Mouse (Mus musculus) midbrain, embryonic 15.5 days (tissue): ENCODE results near the gene Ssr2. TPM values are rescaled to one million over a fixed set of nuclear protein-coding genes. Genes with fewer than 3 reads are reported as not detected.

Experiments used
- ATAC-seq: fragments of 200-750 bp; cut with Nextera tagmentation; replicated peaks from 2 replicates; pipeline ENCODE4 v1.8.0; 2017; ENCODE audit warnings: moderate TSS enrichment
- H3K27ac ChIP-seq: fragments of 300-500 bp; sonication (generic); 2 replicates; pipeline ENCODE4 v1.5.1; 2015; ENCODE audit warnings: mild to moderate bottlenecking, inconsistent platforms
- H3K27me3 ChIP-seq: fragments of 300-500 bp; sonication (generic); replicated peaks from 2 replicates; pipeline ENCODE4 v1.6.1; 2015; ENCODE audit warnings: inconsistent platforms
- H3K36me3 ChIP-seq: fragments of 300-500 bp; sonication (generic); replicated peaks from 2 replicates; pipeline ENCODE4 v1.6.1; 2015; ENCODE audit warnings: inconsistent platforms
- H3K4me1 ChIP-seq: fragments of 300-500 bp; sonication (generic); 2 replicates; pipeline ENCODE4 v1.6.1; 2015; ENCODE audit warnings: inconsistent platforms
- H3K4me2 ChIP-seq: fragments of 300-500 bp; sonication (generic); 2 replicates; pipeline ENCODE4 v1.6.1; 2015; ENCODE audit warnings: inconsistent platforms, mild to moderate bottlenecking, moderate library complexity
- H3K4me3 ChIP-seq: fragments of 300-500 bp; sonication (generic); 2 replicates; pipeline ENCODE4 v1.5.1; 2015; ENCODE audit warnings: mild to moderate bottlenecking, inconsistent platforms
- H3K9ac ChIP-seq: fragments of 300-500 bp; sonication (generic); 2 replicates; pipeline ENCODE4 v1.6.1; 2015; ENCODE audit warnings: mild to moderate bottlenecking, inconsistent platforms
- H3K9me3 ChIP-seq: fragments of 300-500 bp; sonication (generic); 2 replicates; pipeline ENCODE4 v1.6.1; 2016; ENCODE audit warnings: inconsistent platforms
- WGBS: fragments of 180-500 bp; shearing (Covaris S2); methylation state at CpG from one replicate; pipeline ENCODE4 v1.1.7; 2015; ENCODE audit warnings: mixed read lengths; 5-methylcytosine and 5-hydroxymethylcytosine counted together
- polyA plus RNA-seq: library from polyadenylated mRNA; unstranded; fragments of >200 nt; fragmentation: Nextera tagmentation; extraction: Ambion mirVana; gene quantifications from 2 replicates; pipeline ENCODE4 v1.2.1, GENCODE M21; 2015

Gene Ssr2
- polyA plus RNA-seq, 1 experiment from 2014 or later: 133 TPM

GRCm38 (mm10) chr3:88535005-88535404, 40.7 kb upstream of the Ssr2 start:
- Histone ChIP-seq H3K4me3 (peak overlapping the region; percentile 65), H3K9ac (peak overlapping the region; percentile 99), H3K4me1 (peaks cover 63% of the 10 kb centered on the region), H3K27ac (peak overlapping the region; percentile 99), H3K9me3 (no peaks in the 10 kb centered on the region), H3K27me3 (no peaks in the 10 kb centered on the region), H3K4me2 (peak overlapping the region; percentile 83), H3K36me3 (peaks cover 23% of the 10 kb centered on the region)
- no peak for ATAC-seq
- WGBS: 11% methylated on average over 3 of the region's 3 CpGs

- no peaks in the 10 kb centered on the region for H3K9me3 ChIP-seq
- no peaks in the 10 kb centered on the region for H3K27me3 ChIP-seq
- H3K4me2 ChIP-seq: peak overlapping the region; percentile 83
- H3K9ac ChIP-seq: peak overlapping the region; percentile 99
- ATAC-seq: no peak
- H3K36me3 ChIP-seq: peaks cover 29% of the 10 kb centered on the region
- H3K4me3 ChIP-seq: peak overlapping the region; percentile 65
- H3K27ac ChIP-seq: peak overlapping the region; percentile 99
- WGBS: 20% methylated on average over 4 of the region's 4 CpGs
- peaks cover 63% of the 10 kb centered on the region for H3K4me1 ChIP-seq
Observed at GRCm38 (mm10) chr3:88535527-88535926, 40.1 kb upstream of the Ssr2 start.

- WGBS: 3% methylated on average over 64 of the region's 64 CpGs
- H3K4me3 ChIP-seq: peak overlapping the region; percentile 65
- peaks cover 30% of the 10 kb centered on the region for H3K36me3 ChIP-seq
- peak overlapping the region; percentile 83 for H3K4me2 ChIP-seq
- H3K9ac ChIP-seq: peak overlapping the region; percentile 99
- H3K9me3 ChIP-seq: no peaks in the 10 kb centered on the region
- no peak for ATAC-seq
- H3K27me3 ChIP-seq: no peaks in the 10 kb centered on the region
- peak overlapping the region; percentile 42 for H3K27ac ChIP-seq
- H3K4me1 ChIP-seq: peaks cover 69% of the 10 kb centered on the region
Observed at GRCm38 (mm10) chr3:88536103-88536930, 39.4 kb upstream of the Ssr2 start.

- peak overlapping the region; percentile 42 for H3K27ac ChIP-seq
Observed at GRCm38 (mm10) chr3:88537146-88537545, 38.5 kb upstream of the Ssr2 start.

GRCm38 (mm10) chr3:88538271-88539145, 37.2 kb upstream of the Ssr2 start:
- Histone ChIP-seq H3K9ac (peak overlapping the region; percentile 14), H3K27ac (peak overlapping the region; percentile 61), H3K27me3 (no peaks in the 10 kb centered on the region), H3K36me3 (peaks cover 30% of the 10 kb centered on the region), H3K4me3 (no peak overlapping the region), H3K9me3 (no peaks in the 10 kb centered on the region), H3K4me2 (peak overlapping the region; percentile 27), H3K4me1 (peaks cover 82% of the 10 kb centered on the region)
- ATAC-seq: no peak
- WGBS: 12% methylated on average over 9 of the region's 9 CpGs

More at GRCm38 (mm10) chr3:88537146-88537545, 38.5 kb upstream of the Ssr2 start:
- Histone ChIP-seq H3K9me3 (no peaks in the 10 kb centered on the region), H3K4me3 (peak overlapping the region; percentile 65), H3K9ac (peak overlapping the region; percentile 99), H3K4me2 (peak overlapping the region; percentile 83), H3K36me3 (peaks cover 30% of the 10 kb centered on the region), H3K27me3 (no peaks in the 10 kb centered on the region), H3K4me1 (peaks cover 77% of the 10 kb centered on the region)
- WGBS: 42% methylated on average over 6 of the region's 6 CpGs
- no peak for ATAC-seq

- ATAC-seq: no peak
- H3K36me3 ChIP-seq: peaks cover 30% of the 10 kb centered on the region
- no peak overlapping the region for H3K4me2 ChIP-seq
- H3K27ac ChIP-seq: 0 out of 2 replicates have a peak overlapping the region, but pooled peaks have one; percentile 49
- WGBS: under 1% methylated on average over 3 of the region's 3 CpGs
- peaks cover 78% of the 10 kb centered on the region for H3K4me1 ChIP-seq
- no peaks in the 10 kb centered on the region for H3K9me3 ChIP-seq
- H3K4me3 ChIP-seq: no peak overlapping the region
- H3K9ac ChIP-seq: no peak overlapping the region
- no peaks in the 10 kb centered on the region for H3K27me3 ChIP-seq
Observed at GRCm38 (mm10) chr3:88539397-88539796, 36.3 kb upstream of the Ssr2 start.

GRCm38 (mm10) chr3:88540085-88540484, 35.6 kb upstream of the Ssr2 start:
- H3K36me3 ChIP-seq: peaks cover 30% of the 10 kb centered on the region

GRCm38 (mm10) chr3:88541622-88542401, 33.9 kb upstream of the Ssr2 start:
- 60% methylated on average over 6 of the region's 7 CpGs for WGBS
- H3K9me3 ChIP-seq: no peaks in the 10 kb centered on the region
- ATAC-seq: peak; percentile 21; the same call in 1 of the 2 replicates
- no peak overlapping the region for H3K4me3 ChIP-seq
- peaks cover 54% of the 10 kb centered on the region for H3K4me1 ChIP-seq
- no peaks in the 10 kb centered on the region for H3K27me3 ChIP-seq
- peaks cover 27% of the 10 kb centered on the region for H3K36me3 ChIP-seq
- no peak overlapping the region for H3K4me2 ChIP-seq
- no peak overlapping the region for H3K9ac ChIP-seq
- peak overlapping the region; percentile 6; the same call in 1 of the 2 replicates for H3K27ac ChIP-seq

More at GRCm38 (mm10) chr3:88540085-88540484, 35.6 kb upstream of the Ssr2 start:
- Histone ChIP-seq H3K27me3 (no peaks in the 10 kb centered on the region), H3K9ac (0 out of 2 replicates have a peak overlapping the region, but pooled peaks have one; percentile 10), H3K9me3 (no peaks in the 10 kb centered on the region), H3K27ac (peak overlapping the region; percentile 52; the same call in 1 of the 2 replicates), H3K4me1 (peaks cover 71% of the 10 kb centered on the region), H3K4me3 (no peak overlapping the region), H3K4me2 (no peak overlapping the region)
- no peak for ATAC-seq
- WGBS: 45% methylated on average over 5 of the region's 5 CpGs

GRCm38 (mm10) chr3:88542486-88542885, 33.2 kb upstream of the Ssr2 start:
- Histone ChIP-seq H3K4me2 (no peak overlapping the region), H3K9ac (no peak overlapping the region), H3K9me3 (no peaks in the 10 kb centered on the region), H3K4me3 (no peak overlapping the region), H3K27me3 (no peaks in the 10 kb centered on the region), H3K36me3 (peaks cover 20% of the 10 kb centered on the region), H3K27ac (no peak overlapping the region), H3K4me1 (peaks cover 47% of the 10 kb centered on the region)
- 83% methylated on average over 4 of the region's 4 CpGs for WGBS
- ATAC-seq: no peak

- 80% methylated on average over 8 of the region's 8 CpGs for WGBS
- Histone ChIP-seq H3K36me3 (peaks cover 14% of the 10 kb centered on the region), H3K9me3 (no peaks in the 10 kb centered on the region), H3K4me1 (peaks cover 40% of the 10 kb centered on the region), H3K9ac (no peak overlapping the region), H3K4me3 (no peak overlapping the region), H3K27ac (no peak overlapping the region), H3K4me2 (no peak overlapping the region), H3K27me3 (no peaks in the 10 kb centered on the region)
- no peak for ATAC-seq
Observed at GRCm38 (mm10) chr3:88543174-88543573, 32.5 kb upstream of the Ssr2 start.

GRCm38 (mm10) chr3:88543651-88544410, 31.8 kb upstream of the Ssr2 start:
- H3K4me3 ChIP-seq: no peak overlapping the region
- no peaks in the 10 kb centered on the region for H3K27me3 ChIP-seq
- H3K9me3 ChIP-seq: no peaks in the 10 kb centered on the region
- no peak overlapping the region for H3K4me2 ChIP-seq
- H3K36me3 ChIP-seq: peaks cover 8% of the 10 kb centered on the region; the same call in 1 of the 2 replicates
- H3K9ac ChIP-seq: no peak overlapping the region
- WGBS: 75% methylated on average over 5 of the region's 5 CpGs
- no peak overlapping the region for H3K27ac ChIP-seq
- ATAC-seq: no peak
- peaks cover 34% of the 10 kb centered on the region for H3K4me1 ChIP-seq
